Mouse (Mus musculus) lung, postnatal 0 days (tissue): Measurements from ENCODE around the gene Ms4a6d.

Experiments used
- CTCF ChIP-seq: IDR thresholded peaks from 2 replicates; pipeline ENCODE4 v1.5.1; 2016; ENCODE audit warnings: antibody characterized with exemption, mild to moderate bottlenecking
- EP300 ChIP-seq: IDR thresholded peaks from 2 replicates; pipeline ENCODE4 v1.6.1; 2016; ENCODE audit warnings: antibody characterized with exemption, mild to moderate bottlenecking, control low read depth

DNA sequence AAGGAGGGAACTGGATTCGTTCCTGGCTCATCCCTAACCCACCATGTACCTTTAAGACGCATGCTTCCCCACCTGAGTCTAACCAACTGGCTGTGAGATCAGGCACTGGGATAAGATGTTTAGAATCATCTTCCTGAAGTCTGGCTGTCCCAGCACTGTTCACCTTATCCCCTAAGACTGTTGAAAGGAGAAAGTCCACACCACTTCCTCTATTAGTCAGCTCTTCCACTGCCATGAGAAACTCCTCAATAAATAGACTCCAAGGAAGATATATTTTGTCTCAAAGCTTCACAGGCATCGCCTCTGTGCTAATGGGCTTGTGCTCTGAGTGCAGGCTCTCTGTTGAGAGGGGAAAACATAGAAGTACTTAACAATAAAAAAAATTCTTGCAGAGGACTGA, 41.5 kb upstream of the Ms4a6d start:
- TF ChIP-seq CTCF (no peak), EP300 (no peak)
